Mouse (Mus musculus) kidney, adult 2 months (tissue): Measurements from ENCODE around the gene Etv3.

Source experiments
- CTCF ChIP-seq: fragments of 200-500 bp; conservative IDR thresholded peaks from 2 replicates; pipeline ENCODE4 v1.5.1; 2011; ENCODE audit warnings: low read depth, mild to moderate bottlenecking, control low read depth, low read length, moderate library complexity, mixed read lengths; ENCODE audit not compliant: insufficient read depth, insufficient read length
- POLR2A ChIP-seq: fragments of 200-500 bp; IDR thresholded peaks from one replicate; pipeline ENCODE4 v1.6.1; 2011; ENCODE audit warnings: low read depth, low read length, control low read depth

DNA sequence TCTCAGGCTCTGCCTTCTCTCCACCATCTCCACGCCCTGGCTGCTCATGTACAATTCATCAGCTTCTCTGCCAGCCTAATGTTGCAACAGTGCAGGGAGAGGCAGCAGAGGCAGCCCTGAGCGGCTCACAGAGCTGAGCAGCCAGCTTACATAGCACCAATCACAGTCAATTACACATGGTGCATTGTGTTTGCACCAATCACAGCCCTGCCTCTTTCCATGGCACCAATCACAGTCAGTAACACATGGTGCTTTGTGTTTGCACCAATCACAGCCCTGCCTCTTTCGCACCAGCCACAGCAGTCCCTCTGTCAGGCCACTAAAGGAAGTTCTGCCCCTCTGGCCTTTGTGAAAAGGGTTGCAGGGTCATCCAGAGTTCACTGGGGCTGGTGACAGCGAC, 40.9 kb downstream of the Etv3 start:
- 0 out of 2 replicates have a peak, but pooled peaks have one; percentile 5 for TF ChIP-seq CTCF
- no peak for TF ChIP-seq POLR2A
